Mouse (Mus musculus) intestine, embryonic 14.5 days (tissue): Measurements from ENCODE around the gene Meis2. TPM values are rescaled to one million over a fixed set of nuclear protein-coding genes. Genes with fewer than 3 reads are reported as not detected.

Source experiments
- ATAC-seq: fragments of 200-750 bp; cut with Nextera tagmentation; replicated peaks from 2 replicates; pipeline ENCODE4 v1.8.0; 2017; ENCODE audit warnings: low read depth, moderate number of reproducible peaks, moderate TSS enrichment, moderate library complexity; ENCODE audit not compliant: low FRiP score, low TSS enrichment
- DNase-seq: peaks from one replicate; pipeline ENCODE4 v3.0.0-alpha.2; 2018; ENCODE audit warnings: low spot score
- H3K27ac ChIP-seq: fragments of 300-500 bp; sonication (generic); 2 replicates; pipeline ENCODE4 v1.5.1; 2014; ENCODE audit warnings: low read depth, mild to moderate bottlenecking, control low read depth
- H3K27me3 ChIP-seq: fragments of 300-500 bp; sonication (generic); replicated peaks from 2 replicates; pipeline ENCODE4 v1.6.1; 2014; ENCODE audit warnings: low read length, control low read depth; ENCODE audit not compliant: control insufficient read depth, insufficient read depth
- H3K36me3 ChIP-seq: fragments of 300-500 bp; sonication (generic); 2 replicates; pipeline ENCODE4 v1.6.1; 2014; ENCODE audit warnings: low read length, control low read depth; ENCODE audit not compliant: control insufficient read depth, insufficient read depth
- H3K4me1 ChIP-seq: fragments of 300-500 bp; sonication (generic); replicated peaks from 2 replicates; pipeline ENCODE4 v1.6.1; 2014; ENCODE audit warnings: low read length, control low read depth, mixed read lengths; ENCODE audit not compliant: control insufficient read depth, insufficient read depth
- H3K4me2 ChIP-seq: fragments of 300-500 bp; sonication (generic); 2 replicates; pipeline ENCODE4 v1.6.1; 2014; ENCODE audit warnings: low read length
- H3K4me3 ChIP-seq: fragments of 300-500 bp; sonication (generic); 2 replicates; pipeline ENCODE4 v1.5.1; 2014; ENCODE audit warnings: low read depth, low read length, control low read depth, mixed read lengths
- H3K9ac ChIP-seq: fragments of 300-500 bp; sonication (generic); 2 replicates; pipeline ENCODE4 v1.6.1; 2014; ENCODE audit warnings: mild to moderate bottlenecking, low read length
- H3K9me3 ChIP-seq: fragments of 300-500 bp; sonication (generic); 2 replicates; pipeline ENCODE4 v1.6.1; 2016; ENCODE audit warnings: low read length, control low read depth; ENCODE audit not compliant: control insufficient read depth
- WGBS: fragments of 180-500 bp; shearing (Covaris S2); extraction: QIAGEN DNeasy Blood & Tissue Kit; methylation state at CpG from one replicate; pipeline ENCODE4 v1.1.7; 2014; 5-methylcytosine and 5-hydroxymethylcytosine counted together
- polyA plus RNA-seq: library from polyadenylated mRNA; unstranded; fragments of >200 nt; fragmentation: Nextera tagmentation; extraction: Ambion mirVana; gene quantifications from 2 replicates; pipeline ENCODE4 v1.2.1, GENCODE M21; 2014

Gene Meis2
- polyA plus RNA-seq, 1 experiment from 2014 or later = 67.3 TPM

- no peak overlapping the region for H3K27ac ChIP-seq
- no peak overlapping the region for H3K4me3 ChIP-seq
- 96% methylated on average over 5 of the region's 5 CpGs for WGBS
- H3K27me3 ChIP-seq = no peaks in the 10 kb centered on the region
- DNase-seq (no peak), ATAC-seq (no peak)
- H3K9me3 ChIP-seq = no peaks in the 10 kb centered on the region
- H3K4me1 ChIP-seq = no peaks in the 10 kb centered on the region
- peaks cover 75% of the 10 kb centered on the region for H3K36me3 ChIP-seq
- H3K9ac ChIP-seq = no peak overlapping the region
- no peak overlapping the region for H3K4me2 ChIP-seq
These were observed 30.3 kb downstream of the Meis2 start for GRCm38 (mm10) chr2:116035345-116035744.

- Histone ChIP-seq H3K4me1 (no peaks in the 10 kb centered on the region), H3K27ac (no peak overlapping the region), H3K4me2 (no peak overlapping the region), H3K4me3 (no peak overlapping the region), H3K9me3 (no peaks in the 10 kb centered on the region), H3K27me3 (no peaks in the 10 kb centered on the region), H3K36me3 (peaks cover 75% of the 10 kb centered on the region), H3K9ac (no peak overlapping the region)
- 64% methylated on average over 3 of the region's 3 CpGs for WGBS
- ATAC-seq = no peak
- no peak for DNase-seq
These were observed 37.5 kb downstream of the Meis2 start for GRCm38 (mm10) chr2:116028127-116028526.

DNA sequence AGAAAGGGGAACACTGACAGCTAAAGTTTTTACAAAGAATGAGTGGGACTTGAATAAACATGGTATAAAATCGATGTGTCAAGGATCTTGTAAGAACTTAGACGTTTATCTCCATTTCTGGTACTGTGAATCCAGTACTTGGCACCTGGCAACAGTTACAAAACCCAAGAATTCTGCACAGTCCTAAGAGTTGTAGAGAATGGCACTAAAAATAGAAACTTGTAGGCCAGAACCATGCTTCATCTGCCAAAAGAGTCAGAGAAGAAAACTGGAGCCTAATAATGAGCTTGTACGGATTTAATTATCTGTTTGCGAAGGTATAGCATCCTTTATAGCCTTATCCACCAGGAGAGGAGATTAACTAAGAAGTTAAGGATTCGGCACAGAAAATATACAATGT, 42.8 kb downstream of the Meis2 start:
- no peaks in the 10 kb centered on the region for H3K9me3 ChIP-seq
- peaks cover 20% of the 10 kb centered on the region for H3K4me1 ChIP-seq
- peaks cover 57% of the 10 kb centered on the region for H3K36me3 ChIP-seq
- no peak overlapping the region for H3K4me3 ChIP-seq
- H3K27ac ChIP-seq = no peak overlapping the region
- ATAC-seq (no peak), DNase-seq (peak; percentile 31)
- no peak overlapping the region for H3K9ac ChIP-seq
- H3K27me3 ChIP-seq = no peaks in the 10 kb centered on the region
- H3K4me2 ChIP-seq = no peak overlapping the region
- WGBS = 84% methylated on average over 5 of the region's 5 CpGs

DNA sequence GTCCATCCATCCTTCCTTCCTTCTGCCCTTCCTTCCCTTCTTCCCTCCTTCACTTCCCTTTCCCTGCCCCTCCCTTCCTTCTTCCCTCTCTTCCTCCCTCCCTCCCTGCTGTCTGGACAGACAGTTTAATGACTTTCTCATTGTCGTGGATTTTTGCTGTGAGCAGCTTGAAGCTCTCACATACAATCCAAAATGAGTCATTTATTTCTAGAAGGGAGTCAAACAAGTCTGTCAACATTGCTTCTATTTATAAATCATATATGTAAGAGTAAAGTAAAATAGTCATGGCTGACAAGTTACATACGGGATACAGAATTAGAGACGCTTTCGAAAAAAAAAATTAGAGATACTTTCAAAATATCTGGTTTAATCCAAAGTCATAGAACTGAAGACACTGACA, 43.7 kb downstream of the Meis2 start:
- peaks cover 56% of the 10 kb centered on the region for H3K36me3 ChIP-seq
- H3K4me1 ChIP-seq = peaks cover 20% of the 10 kb centered on the region
- no peaks in the 10 kb centered on the region for H3K27me3 ChIP-seq
- WGBS = 57% methylated on average over 4 of the region's 4 CpGs
- H3K9me3 ChIP-seq = no peaks in the 10 kb centered on the region
- ATAC-seq (no peak), DNase-seq (peak; percentile 41)
- H3K9ac ChIP-seq = no peak overlapping the region
- H3K4me3 ChIP-seq = no peak overlapping the region
- no peak overlapping the region for H3K4me2 ChIP-seq
- 0 out of 2 replicates have a peak overlapping the region, but pooled peaks have one; percentile 47 for H3K27ac ChIP-seq

- Histone ChIP-seq H3K4me3 (no peak overlapping the region), H3K9me3 (no peaks in the 10 kb centered on the region), H3K36me3 (peaks cover 48% of the 10 kb centered on the region), H3K4me1 (peaks cover 20% of the 10 kb centered on the region), H3K4me2 (peak overlapping the region; percentile 20; the same call in 1 of the 2 replicates), H3K9ac (no peak overlapping the region), H3K27me3 (no peaks in the 10 kb centered on the region), H3K27ac (peak overlapping the region; percentile 47)
- DNase-seq = no peak
- 10% methylated on average over 9 of the region's 9 CpGs for WGBS
- ATAC-seq = 0 out of 2 replicates have a peak, but pooled peaks have one; percentile 34
These were observed 44.6 kb downstream of the Meis2 start for GRCm38 (mm10) chr2:116021046-116021445.

- Histone ChIP-seq H3K27ac (peak overlapping the region; percentile 47), H3K4me3 (no peak overlapping the region), H3K9ac (no peak overlapping the region), H3K36me3 (peaks cover 47% of the 10 kb centered on the region), H3K4me2 (peak overlapping the region; percentile 20; the same call in 1 of the 2 replicates), H3K4me1 (peaks cover 20% of the 10 kb centered on the region), H3K9me3 (no peaks in the 10 kb centered on the region), H3K27me3 (no peaks in the 10 kb centered on the region)
- WGBS = 43% methylated on average over 5 of the region's 5 CpGs
- DNase-seq (no peak), ATAC-seq (peak; percentile 64; the same call in 1 of the 2 replicates)
These were observed 45.1 kb downstream of the Meis2 start for GRCm38 (mm10) chr2:116020451-116020951.

- Histone ChIP-seq H3K9me3 (no peaks in the 10 kb centered on the region), H3K27ac (peak overlapping the region; percentile 47), H3K4me2 (no peak overlapping the region), H3K9ac (no peak overlapping the region), H3K4me3 (no peak overlapping the region), H3K4me1 (peaks cover 20% of the 10 kb centered on the region), H3K27me3 (no peaks in the 10 kb centered on the region), H3K36me3 (peaks cover 45% of the 10 kb centered on the region)
- DNase-seq = no peak
- WGBS = 42% methylated on average over 9 of the region's 9 CpGs
- ATAC-seq = no peak
These were observed 45.7 kb downstream of the Meis2 start for GRCm38 (mm10) chr2:116019959-116020358.

DNA sequence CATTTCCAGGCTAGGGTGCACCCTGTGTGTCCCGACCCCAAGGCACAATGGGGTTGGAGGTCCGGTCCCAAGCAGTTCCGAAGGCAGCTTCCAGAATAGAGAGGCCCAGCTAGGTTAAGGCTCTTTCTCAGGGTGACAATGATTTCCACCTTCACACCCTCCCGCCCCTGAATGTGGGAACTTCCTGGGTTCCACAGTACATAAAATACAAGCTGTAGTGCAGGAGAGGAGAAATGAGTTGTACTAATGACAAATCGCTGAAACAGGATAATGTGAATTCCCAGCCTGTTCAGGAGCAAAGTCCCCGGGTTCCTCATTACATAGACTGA, 46.2 kb downstream of the Meis2 start:
- H3K27ac ChIP-seq = no peak overlapping the region

DNA sequence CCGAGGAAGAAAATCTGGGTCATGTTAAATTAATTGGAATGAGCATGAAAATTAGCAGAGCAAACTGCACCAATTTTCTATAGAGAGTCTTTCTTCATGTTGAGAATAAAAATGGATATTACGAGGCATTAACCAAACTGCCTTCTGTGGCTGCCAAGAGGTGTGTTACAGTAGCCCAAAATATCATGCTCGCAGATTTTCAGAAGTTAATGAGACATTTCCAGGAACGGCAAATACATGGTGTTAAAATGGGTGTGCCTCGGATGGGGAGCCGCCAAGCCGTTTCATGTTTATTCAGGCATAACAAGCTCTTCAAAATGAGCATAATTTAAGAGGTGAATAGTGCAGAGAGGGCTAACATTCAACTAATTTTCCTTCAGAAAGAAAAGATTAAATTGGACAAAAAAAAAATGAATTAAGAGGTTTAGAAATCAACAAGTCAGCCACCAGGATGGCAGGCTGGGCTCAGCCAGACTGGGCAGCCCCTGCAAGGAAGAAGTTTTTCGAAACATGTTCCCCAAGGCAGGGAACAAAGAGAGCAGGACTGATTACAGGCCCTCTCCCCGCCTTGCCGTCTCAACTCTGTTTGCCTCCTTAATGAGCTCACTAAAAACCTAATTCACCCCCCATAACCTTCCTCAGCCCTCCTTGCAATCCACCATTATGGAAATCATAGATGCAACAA, 46.7 kb downstream of the Meis2 start:
- Histone ChIP-seq H3K36me3 (peaks cover 49% of the 10 kb centered on the region), H3K27ac (no peak overlapping the region), H3K4me3 (no peak overlapping the region), H3K4me2 (no peak overlapping the region), H3K27me3 (no peaks in the 10 kb centered on the region), H3K4me1 (peaks cover 20% of the 10 kb centered on the region), H3K9me3 (no peaks in the 10 kb centered on the region), H3K9ac (no peak overlapping the region)
- DNase-seq = no peak
- WGBS = 66% methylated on average over 10 of the region's 10 CpGs
- ATAC-seq = no peak

More for the DNA sequence above, 46.2 kb downstream of the Meis2 start:
- no peak for DNase-seq
- 67% methylated on average over 6 of the region's 6 CpGs for WGBS
- H3K4me3 ChIP-seq = no peak overlapping the region
- H3K4me1 ChIP-seq = peaks cover 20% of the 10 kb centered on the region
- H3K4me2 ChIP-seq = no peak overlapping the region
- ATAC-seq = no peak
- H3K9ac ChIP-seq = no peak overlapping the region
- H3K27me3 ChIP-seq = no peaks in the 10 kb centered on the region
- H3K9me3 ChIP-seq = no peaks in the 10 kb centered on the region
- H3K36me3 ChIP-seq = peaks cover 46% of the 10 kb centered on the region
